Mouse (Mus musculus): ENCODE results near the gene Abcc6. TPM values are rescaled to one million over a fixed set of nuclear protein-coding genes. Genes with fewer than 3 reads are reported as not detected.

Gene Abcc6
- total and polyA plus RNA-seq, 2 experiments from 2014 or later: 0.34 to 0.62 TPM

GRCm38 (mm10) chr7:46009578-46009977 is 20.5 kb downstream of the Abcc6 start:
- no peaks in the 10 kb centered on the region for H3K9me3 ChIP-seq (ENCODE audit: low read length)
- no peak overlapping the region for H3K9ac ChIP-seq
- DNase-seq (peak; percentile 84), ATAC-seq (peak; percentile 85)
- no peaks in the 10 kb centered on the region for H3K4me1 ChIP-seq (ENCODE audit: insufficient read depth)
- H3K36me3 ChIP-seq (ENCODE audit: insufficient read depth): no peaks in the 10 kb centered on the region
- TF ChIP-seq CTCF (IDR thresholded peaks at IDR 0.05; ENCODE audit: low read depth): peak; percentile 90
- H3K4me3 ChIP-seq (ENCODE audit: low read depth, low read length): no peak overlapping the region
- no peak overlapping the region for H3K27ac ChIP-seq (ENCODE audit: low read depth, low read length)
- WGBS: 14% methylated on average over 5 of the region's 5 CpGs
- no peaks in the 10 kb centered on the region for H3K27me3 ChIP-seq (ENCODE audit: insufficient read depth, low read length)
- no peak overlapping the region for H3K4me2 ChIP-seq (ENCODE audit: low read depth)

GRCm38 (mm10) chr7:46002748-46003147 is 27.4 kb downstream of the Abcc6 start:
- Histone ChIP-seq H3K4me3 (ENCODE audit: low read depth, low read length) (no peak overlapping the region), H3K36me3 (ENCODE audit: insufficient read depth) (no peaks in the 10 kb centered on the region), H3K27ac (ENCODE audit: low read depth, low read length) (no peak overlapping the region), H3K27me3 (ENCODE audit: insufficient read depth, low read length) (no peaks in the 10 kb centered on the region), H3K4me1 (ENCODE audit: insufficient read depth) (no peaks in the 10 kb centered on the region), H3K4me2 (ENCODE audit: low read depth) (no peak overlapping the region), H3K9me3 (ENCODE audit: low read length) (no peaks in the 10 kb centered on the region), H3K9ac (no peak overlapping the region)
- ATAC-seq (no peak), DNase-seq (no peak)
- TF ChIP-seq CTCF (IDR thresholded peaks at IDR 0.05; ENCODE audit: low read depth): 0 out of 2 replicates have a peak, but pooled peaks have one; percentile 8
- WGBS: 55% methylated on average over 4 of the region's 4 CpGs

GRCm38 (mm10) chr7:46000577-46000976 is 29.5 kb downstream of the Abcc6 start:
- 94% methylated on average over 4 of the region's 4 CpGs for WGBS
- DNase-seq: no peak
- Histone ChIP-seq H3K27me3 (ENCODE audit: insufficient read depth, low read length) (no peaks in the 10 kb centered on the region), H3K4me3 (ENCODE audit: low read depth, low read length) (no peak overlapping the region), H3K4me2 (ENCODE audit: low read depth) (no peak overlapping the region), H3K36me3 (ENCODE audit: insufficient read depth) (no peaks in the 10 kb centered on the region), H3K9ac (no peak overlapping the region), H3K9me3 (ENCODE audit: low read length) (no peaks in the 10 kb centered on the region), H3K27ac (ENCODE audit: low read depth, low read length) (no peak overlapping the region), H3K4me1 (ENCODE audit: insufficient read depth) (no peaks in the 10 kb centered on the region)
- ATAC-seq: no peak
- TF ChIP-seq CTCF (IDR thresholded peaks at IDR 0.05; ENCODE audit: low read depth): no peak

GRCm38 (mm10) chr7:45992470-45992869 is 37.6 kb downstream of the Abcc6 start:
- no peak overlapping the region for H3K9ac ChIP-seq
- H3K27ac ChIP-seq (ENCODE audit: low read depth, low read length): no peak overlapping the region
- H3K4me1 ChIP-seq (ENCODE audit: insufficient read depth): no peaks in the 10 kb centered on the region
- ATAC-seq (no peak), DNase-seq (no peak)
- H3K4me2 ChIP-seq (ENCODE audit: low read depth): no peak overlapping the region
- H3K36me3 ChIP-seq (ENCODE audit: insufficient read depth): no peaks in the 10 kb centered on the region
- no peak overlapping the region for H3K4me3 ChIP-seq (ENCODE audit: low read depth, low read length)
- no peaks in the 10 kb centered on the region for H3K9me3 ChIP-seq (ENCODE audit: low read length)
- no peaks in the 10 kb centered on the region for H3K27me3 ChIP-seq (ENCODE audit: insufficient read depth, low read length)
- TF ChIP-seq CTCF (IDR thresholded peaks at IDR 0.05; ENCODE audit: low read depth): no peak
- WGBS: 87% methylated on average over 8 of the region's 8 CpGs

- no peaks in the 10 kb centered on the region for H3K4me1 ChIP-seq (ENCODE audit: insufficient read depth)
- no peak overlapping the region for H3K4me2 ChIP-seq (ENCODE audit: low read depth)
- H3K27ac ChIP-seq (ENCODE audit: low read depth, low read length): no peak overlapping the region
- no peak for ATAC-seq
- H3K36me3 ChIP-seq (ENCODE audit: insufficient read depth): no peaks in the 10 kb centered on the region
- no peak overlapping the region for H3K9ac ChIP-seq
- whole genome bisulfite sequencing: 95% methylated on average over 1 of the region's 1 CpGs
- no peak for TF ChIP-seq CTCF (IDR thresholded peaks at IDR 0.05; ENCODE audit: low read depth)
- H3K4me3 ChIP-seq (ENCODE audit: low read depth, low read length): no peak overlapping the region
- DNase-seq: no peak
- no peaks in the 10 kb centered on the region for H3K9me3 ChIP-seq (ENCODE audit: low read length)
- H3K27me3 ChIP-seq (ENCODE audit: insufficient read depth, low read length): no peaks in the 10 kb centered on the region
Observed at GRCm38 (mm10) chr7:45988344-45988743, 41.8 kb downstream of the Abcc6 start.

- ATAC-seq (peak; percentile 18; the same call in 1 of the 2 replicates), DNase-seq (no peak)
- no peak overlapping the region for H3K4me3 ChIP-seq (ENCODE audit: low read depth, low read length)
- no peak for TF ChIP-seq CTCF (IDR thresholded peaks at IDR 0.05; ENCODE audit: low read depth)
- no peaks in the 10 kb centered on the region for H3K4me1 ChIP-seq (ENCODE audit: insufficient read depth)
- H3K36me3 ChIP-seq (ENCODE audit: insufficient read depth): no peaks in the 10 kb centered on the region
- no peak overlapping the region for H3K4me2 ChIP-seq (ENCODE audit: low read depth)
- H3K9me3 ChIP-seq (ENCODE audit: low read length): no peaks in the 10 kb centered on the region
- WGBS: 70% methylated on average over 6 of the region's 6 CpGs
- H3K27me3 ChIP-seq (ENCODE audit: insufficient read depth, low read length): no peaks in the 10 kb centered on the region
- no peak overlapping the region for H3K27ac ChIP-seq (ENCODE audit: low read depth, low read length)
- H3K9ac ChIP-seq: no peak overlapping the region
Observed at GRCm38 (mm10) chr7:45986893-45987292, 43.2 kb downstream of the Abcc6 start.

- 74% methylated on average over 5 of the region's 5 CpGs for WGBS
- no peaks in the 10 kb centered on the region for H3K4me1 ChIP-seq (ENCODE audit: insufficient read depth)
- H3K4me3 ChIP-seq (ENCODE audit: low read depth, low read length): no peak overlapping the region
- H3K27ac ChIP-seq (ENCODE audit: low read depth, low read length): no peak overlapping the region
- DNase-seq (no peak), ATAC-seq (no peak)
- H3K27me3 ChIP-seq (ENCODE audit: insufficient read depth, low read length): no peaks in the 10 kb centered on the region
- H3K9ac ChIP-seq: no peak overlapping the region
- no peaks in the 10 kb centered on the region for H3K9me3 ChIP-seq (ENCODE audit: low read length)
- no peak for TF ChIP-seq CTCF (IDR thresholded peaks at IDR 0.05; ENCODE audit: low read depth)
- H3K36me3 ChIP-seq (ENCODE audit: insufficient read depth): no peaks in the 10 kb centered on the region
- H3K4me2 ChIP-seq (ENCODE audit: low read depth): no peak overlapping the region
Observed at GRCm38 (mm10) chr7:45981612-45982011, 48.5 kb downstream of the Abcc6 start.

GRCm38 (mm10) chr7:45974512-45974911 is 55.6 kb downstream of the Abcc6 start:
- Histone ChIP-seq H3K4me2 (ENCODE audit: low read depth) (no peak overlapping the region), H3K9ac (no peak overlapping the region), H3K27ac (ENCODE audit: low read depth, low read length) (no peak overlapping the region), H3K4me1 (ENCODE audit: insufficient read depth) (no peaks in the 10 kb centered on the region), H3K4me3 (ENCODE audit: low read depth, low read length) (no peak overlapping the region), H3K27me3 (ENCODE audit: insufficient read depth, low read length) (no peaks in the 10 kb centered on the region), H3K36me3 (ENCODE audit: insufficient read depth) (no peaks in the 10 kb centered on the region), H3K9me3 (ENCODE audit: low read length) (no peaks in the 10 kb centered on the region)
- WGBS: 72% methylated on average over 6 of the region's 6 CpGs
- DNase-seq (no peak), ATAC-seq (no peak)
- no peak for TF ChIP-seq CTCF (IDR thresholded peaks at IDR 0.05; ENCODE audit: low read depth)
